Mouse (Mus musculus) adrenal gland, postnatal 25 days (tissue): ENCODE results near the gene Olfr532. TPM values are rescaled to one million over a fixed set of nuclear protein-coding genes. Genes with fewer than 3 reads are reported as not detected.
"Not testable (repeated sequence)": the region's sequence is repeated elsewhere in the genome, so short reads cannot be mapped to it uniquely, and the experiment has no call there.

Experiments
- DNase-seq: peaks from one replicate; pipeline ENCODE4 v3.0.0; 2021; ENCODE audit warnings: mixed read lengths
- long read RNA-seq: library from polyadenylated mRNA; stranded (forward); transcript quantifications from one replicate; pipeline ENCODE4 v2.0.0, GENCODE M21; 2021
- total RNA-seq: library from RNA; stranded (reverse); gene quantifications from 2 replicates; pipeline ENCODE4 v1.2.3, GENCODE M21; 2021

Olfr532 gene
- not detected in 2 replicates for total RNA-seq
- long read RNA-seq, result 0 reads

DNA sequence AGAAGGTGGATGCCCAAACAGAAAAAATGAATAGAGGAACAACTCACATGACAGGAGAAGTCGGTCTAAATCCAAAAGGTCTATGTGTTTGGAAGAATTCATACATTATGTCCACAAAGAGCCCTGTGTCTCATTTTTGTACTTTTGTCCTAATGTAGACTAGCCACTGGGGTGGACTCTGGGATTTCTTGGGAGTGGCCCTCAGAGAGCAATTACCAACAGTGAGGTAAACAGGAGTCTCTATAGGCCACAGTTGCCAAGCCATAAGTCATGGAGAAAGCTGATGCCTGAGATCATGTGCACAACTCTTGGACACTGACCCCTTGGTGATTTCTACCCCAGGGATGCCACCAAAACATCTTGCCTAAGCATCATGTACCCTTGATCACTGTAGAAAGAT lies at the start of gene Olfr532:
TSS of gene Olfr532 (minus strand) at position 101 of the 400 bp plus-strand sequence.
- no peak for DNase-seq

DNA sequence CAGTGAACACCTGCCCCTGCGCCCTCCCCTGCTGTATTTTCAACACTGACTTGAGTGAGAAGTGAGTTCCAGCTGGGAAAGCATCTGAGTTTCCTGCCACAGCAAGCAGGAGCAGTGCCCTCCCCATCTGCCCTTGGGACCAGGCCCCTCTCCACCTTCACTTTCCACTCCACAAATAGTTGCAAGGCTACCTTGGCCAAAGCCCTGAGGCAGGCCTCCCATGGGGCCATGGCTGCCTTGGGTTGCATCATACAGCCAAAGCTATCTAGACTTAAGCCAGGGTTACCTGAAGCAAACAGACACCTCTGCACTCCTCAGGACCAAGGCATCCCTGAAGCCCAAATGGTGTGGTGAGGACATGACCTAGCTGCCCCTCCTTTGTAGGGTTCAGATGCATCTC lies 41.6 kb upstream of the Olfr532 start, which contains the start of gene Olfr533:
TSS of gene Olfr533 (plus strand) at position 301 of the 400 bp plus-strand sequence.
- DNase-seq, result not testable (repeated sequence)

DNA sequence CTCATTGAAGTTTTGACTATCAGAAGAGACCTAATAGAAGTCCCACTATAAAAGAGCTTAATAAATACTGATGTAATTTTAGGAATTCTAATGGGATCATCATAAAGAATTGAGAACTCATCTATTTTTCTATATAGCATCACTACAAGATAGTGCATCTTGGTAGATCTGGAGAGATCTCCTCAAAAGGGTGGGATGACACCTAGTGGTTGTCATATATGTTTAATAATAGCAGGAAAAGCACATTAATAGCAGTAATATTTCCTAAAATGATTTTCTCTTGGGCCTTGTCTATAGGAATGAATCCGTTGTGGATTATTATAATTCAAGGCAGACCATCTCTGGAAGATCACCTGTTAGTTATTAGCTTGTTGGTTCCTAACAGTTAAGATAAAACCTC lies 21.7 kb upstream of the Olfr532 start:
- no peak for DNase-seq

DNA sequence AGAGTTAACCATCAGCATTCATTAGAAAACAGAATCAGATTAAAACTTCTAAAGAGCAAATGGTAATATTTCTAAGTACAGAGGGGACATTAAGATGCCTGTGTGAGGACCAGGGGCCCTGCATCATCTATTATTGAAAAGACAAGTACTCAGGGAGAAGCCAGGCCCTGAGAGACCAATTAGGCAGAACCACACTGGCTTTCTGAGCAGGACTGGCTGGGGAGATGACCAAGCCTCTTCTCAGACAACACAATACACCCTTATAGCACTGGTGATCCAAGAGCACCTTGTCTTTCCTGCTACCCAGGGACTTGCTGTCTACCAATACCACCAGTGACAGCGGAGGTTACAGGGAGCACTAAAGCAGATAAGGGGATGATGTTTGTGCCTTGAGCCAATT lies 18.6 kb downstream of the Olfr532 start, which contains the start of gene Olfr531:
TSS of gene Olfr531 (minus strand) at position 101 of the 400 bp plus-strand sequence.
- DNase-seq, result no peak

DNA sequence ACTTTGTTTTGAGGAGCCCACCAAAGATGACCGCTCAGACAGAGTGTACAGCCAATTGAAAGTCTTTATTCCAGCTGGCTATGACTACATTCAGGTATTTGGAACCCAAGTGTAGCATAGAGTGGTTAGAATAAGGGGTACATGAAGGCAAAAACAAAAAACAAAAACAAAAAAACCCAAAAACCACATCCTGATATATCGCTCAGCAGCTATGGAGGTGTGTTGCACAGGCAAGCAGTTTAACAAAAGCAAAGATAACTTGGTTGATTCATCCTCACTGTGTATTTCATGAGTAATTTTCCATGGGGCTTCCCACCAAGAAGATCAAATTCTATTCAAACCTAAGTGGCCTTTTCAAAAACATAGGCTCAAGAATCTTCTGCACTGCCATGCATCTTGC lies 44.5 kb downstream of the Olfr532 start:
- no peak for DNase-seq

DNA sequence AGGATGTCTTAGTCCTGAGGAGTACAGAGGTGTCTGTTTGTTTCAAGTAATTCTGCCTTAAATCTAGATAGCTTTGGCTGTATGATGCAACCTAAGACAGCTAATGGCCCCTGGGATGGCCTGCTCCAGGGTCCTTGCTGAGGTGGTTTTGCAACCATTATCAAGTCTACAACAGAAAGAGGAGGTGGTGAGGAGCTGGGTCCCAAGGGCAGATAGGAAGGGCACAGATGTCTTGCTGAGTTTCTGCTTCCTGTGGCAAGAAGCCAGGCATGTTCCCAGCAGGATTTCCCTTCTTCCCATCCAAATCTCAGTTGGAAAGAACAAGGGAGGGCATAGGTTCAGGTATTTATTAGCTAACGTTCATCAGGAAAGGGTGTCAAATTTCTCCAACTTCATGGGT lies 45.2 kb downstream of the Olfr532 start, which contains the start of gene Olfr530:
TSS of gene Olfr530 (minus strand) at position 101 of the 400 bp plus-strand sequence.
- no peak for DNase-seq

DNA sequence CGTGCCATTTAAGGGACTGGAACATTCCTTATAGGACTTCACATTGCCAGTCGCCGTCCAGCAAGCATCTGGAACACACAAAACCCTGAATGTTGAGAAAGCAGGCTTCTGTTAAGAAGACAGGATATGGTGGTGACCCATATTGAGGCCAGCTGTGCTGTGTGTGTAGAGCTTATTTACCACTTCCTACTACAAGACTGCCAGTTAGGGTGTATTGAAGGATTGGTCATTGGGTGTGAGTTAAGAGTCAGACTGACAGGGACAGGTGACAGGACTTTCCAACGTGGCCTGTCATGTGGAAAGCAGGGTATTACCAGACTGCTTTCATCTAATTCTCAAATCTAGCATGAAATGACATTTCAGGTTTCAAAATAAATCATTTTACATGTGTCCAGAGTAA lies 47.1 kb downstream of the Olfr532 start:
- no peak for DNase-seq

Other genes with a start within 250 kb of the Olfr532 start
- not detected in 2 replicates for gene Olfr523, start 248.4 kb downstream of the Olfr532 start, total RNA-seq
- not detected in 2 replicates for gene Olfr524, start 215.7 kb downstream of the Olfr532 start, total RNA-seq
- not detected in 2 replicates for gene Cd163l1, start 203.4 kb downstream of the Olfr532 start, total RNA-seq
- not detected in 2 replicates for gene 5830411N06Rik, start 174.4 kb downstream of the Olfr532 start, total RNA-seq
- not detected in 2 replicates for gene Olfr525, start 100.8 kb downstream of the Olfr532 start, total RNA-seq
- not detected in 2 replicates for gene Olfr527, start 87.6 kb downstream of the Olfr532 start, total RNA-seq
- not detected in 2 replicates for gene Olfr60, start 60.0 kb downstream of the Olfr532 start, total RNA-seq
- not detected in 2 replicates for gene Olfr530, start 45.3 kb downstream of the Olfr532 start, total RNA-seq
- not detected in 2 replicates for gene Olfr531, start 18.7 kb downstream of the Olfr532 start, total RNA-seq
- not detected in 2 replicates for gene Olfr533, start 41.7 kb upstream of the Olfr532 start, total RNA-seq
- not detected in 2 replicates for gene Olfr535, start 62.6 kb upstream of the Olfr532 start, total RNA-seq
- gene Olfr536, start 85.8 kb upstream of the Olfr532 start, total RNA-seq, result not detected in 2 replicates
- not detected in 2 replicates for gene Olfr538, start 146.2 kb upstream of the Olfr532 start, total RNA-seq
- gene Olfr46, start 179.6 kb upstream of the Olfr532 start, total RNA-seq, result not detected in 2 replicates
- gene Olfr61, start 207.3 kb upstream of the Olfr532 start, total RNA-seq, result not detected in 2 replicates
- not detected in 2 replicates for gene Olfr53, start 224.8 kb upstream of the Olfr532 start, total RNA-seq
- gene Olfr539, start 238.3 kb upstream of the Olfr532 start, total RNA-seq, result not detected in 2 replicates